Mouse (Mus musculus) forebrain, embryonic 12.5 days (tissue): ENCODE data around the gene Nxpe3. TPM values are rescaled to one million over a fixed set of nuclear protein-coding genes. Genes with fewer than 3 reads are reported as not detected.

Source experiments
- ATAC-seq: fragments of 200-750 bp; cut with Nextera tagmentation; 2 replicates; pipeline ENCODE4 v1.8.0; 2017; ENCODE audit warnings: moderate TSS enrichment; ENCODE audit not compliant: low FRiP score
- H3K27ac ChIP-seq: fragments of 300-500 bp; sonication (generic); 2 replicates; pipeline ENCODE4 v1.5.1; 2016; ENCODE audit warnings: mild to moderate bottlenecking
- H3K27me3 ChIP-seq: fragments of 300-500 bp; sonication (generic); 2 replicates; pipeline ENCODE4 v1.6.1; 2016; ENCODE audit warnings: mild to moderate bottlenecking
- H3K36me3 ChIP-seq: fragments of 300-500 bp; sonication (generic); replicated peaks from 2 replicates; pipeline ENCODE4 v1.6.1; 2016; ENCODE audit warnings: mild to moderate bottlenecking
- H3K4me1 ChIP-seq: fragments of 300-500 bp; sonication (generic); 2 replicates; pipeline ENCODE4 v1.6.1; 2016
- H3K4me2 ChIP-seq: fragments of 300-500 bp; sonication (generic); 2 replicates; pipeline ENCODE4 v1.6.1; 2016; ENCODE audit warnings: mild to moderate bottlenecking, moderate library complexity
- H3K4me3 ChIP-seq: fragments of 300-500 bp; sonication (generic); replicated peaks from 2 replicates; pipeline ENCODE4 v1.5.1; 2016; ENCODE audit warnings: mild to moderate bottlenecking
- H3K9ac ChIP-seq: fragments of 300-500 bp; sonication (generic); 2 replicates; pipeline ENCODE4 v1.6.1; 2016; ENCODE audit warnings: mild to moderate bottlenecking
- H3K9me3 ChIP-seq: fragments of 300-500 bp; sonication (generic); 2 replicates; pipeline ENCODE4 v1.6.1; 2016
- whole genome bisulfite sequencing: fragments of 180-500 bp; shearing (Covaris S2); methylation state at CpG from one replicate; pipeline ENCODE4 v1.1.7; 2016; 5-methylcytosine and 5-hydroxymethylcytosine counted together
- polyA plus RNA-seq: library from polyadenylated mRNA; unstranded; fragments of >200 nt; fragmentation: Nextera tagmentation; extraction: Ambion mirVana; gene quantifications from 2 replicates; pipeline ENCODE4 v1.2.1, GENCODE M21; 2016

The Nxpe3 gene
- polyA plus RNA-seq, 1 experiment from 2014 or later: 0.93 TPM

DNA sequence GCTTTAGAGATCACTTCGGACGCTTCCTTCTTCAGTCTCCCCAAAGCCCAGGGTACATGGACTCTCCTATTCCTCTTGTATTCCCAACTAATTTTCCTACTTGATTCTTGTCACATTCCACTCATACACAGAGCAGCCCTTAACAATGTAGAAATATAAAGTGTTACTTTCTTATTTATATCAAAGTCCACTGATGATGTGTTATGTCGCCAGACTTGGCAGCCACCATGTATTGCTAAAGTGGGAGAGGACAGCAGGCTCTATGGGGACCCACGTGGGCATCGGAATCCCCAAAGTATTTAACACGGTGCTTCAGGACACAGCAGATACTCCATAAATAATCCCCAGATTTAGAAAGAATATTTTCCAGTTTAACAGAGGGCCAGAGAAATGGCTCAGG is 80.4 kb downstream of the Nxpe3 start:
- peaks cover 9% of the 10 kb centered on the region for H3K4me1 ChIP-seq
- no peak overlapping the region for H3K27ac ChIP-seq
- WGBS: 95% methylated on average over 6 of the region's 6 CpGs
- peaks cover 44% of the 10 kb centered on the region for H3K36me3 ChIP-seq
- H3K27me3 ChIP-seq: no peaks in the 10 kb centered on the region
- ATAC-seq: no peak
- no peaks in the 10 kb centered on the region for H3K9me3 ChIP-seq
- no peak overlapping the region for H3K4me3 ChIP-seq
- H3K9ac ChIP-seq: no peak overlapping the region
- H3K4me2 ChIP-seq: no peak overlapping the region

DNA sequence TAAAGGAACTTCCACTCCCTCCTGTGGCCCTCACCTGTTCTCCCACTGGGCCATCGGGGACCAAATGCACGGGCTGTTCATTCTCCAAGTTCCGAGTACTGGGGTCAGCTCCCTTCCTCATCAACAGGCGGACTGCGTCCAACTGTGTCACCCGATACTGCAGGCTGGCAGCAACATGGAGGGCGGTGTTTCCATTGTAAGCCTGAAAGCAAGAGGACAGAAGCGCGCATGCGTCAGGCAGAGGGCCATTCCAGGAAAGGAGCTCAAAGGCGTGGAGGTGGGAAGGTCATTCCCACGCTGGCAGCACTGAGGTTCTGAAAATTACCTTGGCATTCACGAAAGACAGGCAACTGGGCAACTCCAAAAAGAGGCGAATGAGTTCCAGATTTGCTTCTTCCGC is 81.2 kb downstream of the Nxpe3 start:
- WGBS: 84% methylated on average over 15 of the region's 15 CpGs
- H3K27me3 ChIP-seq: no peaks in the 10 kb centered on the region
- H3K4me3 ChIP-seq: no peak overlapping the region
- no peak overlapping the region for H3K27ac ChIP-seq
- H3K9me3 ChIP-seq: no peaks in the 10 kb centered on the region
- peaks cover 1% of the 10 kb centered on the region; the same call in 1 of the 2 replicates for H3K4me1 ChIP-seq
- no peak for ATAC-seq
- peaks cover 44% of the 10 kb centered on the region for H3K36me3 ChIP-seq
- H3K4me2 ChIP-seq: no peak overlapping the region
- H3K9ac ChIP-seq: no peak overlapping the region

DNA sequence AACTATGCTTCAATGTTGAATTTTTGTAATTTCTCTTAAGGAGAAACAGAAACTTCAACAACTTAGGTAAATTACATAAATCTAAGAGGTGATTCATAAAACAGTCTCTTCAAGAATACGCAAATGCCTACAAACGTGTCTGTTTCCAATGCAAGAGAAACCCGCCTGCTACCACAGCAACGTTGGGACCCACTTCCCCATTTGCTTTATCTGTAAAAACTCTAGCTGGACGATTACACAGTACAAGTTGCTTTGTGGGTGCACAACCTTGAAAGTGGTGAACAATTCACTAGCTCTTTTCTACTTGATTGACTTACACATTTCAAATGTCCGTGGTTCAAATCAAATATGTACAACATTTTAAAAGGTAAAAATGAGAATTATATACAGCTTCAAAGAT is 83.3 kb downstream of the Nxpe3 start:
- 91% methylated on average over 6 of the region's 6 CpGs for WGBS
- H3K36me3 ChIP-seq: peaks cover 34% of the 10 kb centered on the region

DNA sequence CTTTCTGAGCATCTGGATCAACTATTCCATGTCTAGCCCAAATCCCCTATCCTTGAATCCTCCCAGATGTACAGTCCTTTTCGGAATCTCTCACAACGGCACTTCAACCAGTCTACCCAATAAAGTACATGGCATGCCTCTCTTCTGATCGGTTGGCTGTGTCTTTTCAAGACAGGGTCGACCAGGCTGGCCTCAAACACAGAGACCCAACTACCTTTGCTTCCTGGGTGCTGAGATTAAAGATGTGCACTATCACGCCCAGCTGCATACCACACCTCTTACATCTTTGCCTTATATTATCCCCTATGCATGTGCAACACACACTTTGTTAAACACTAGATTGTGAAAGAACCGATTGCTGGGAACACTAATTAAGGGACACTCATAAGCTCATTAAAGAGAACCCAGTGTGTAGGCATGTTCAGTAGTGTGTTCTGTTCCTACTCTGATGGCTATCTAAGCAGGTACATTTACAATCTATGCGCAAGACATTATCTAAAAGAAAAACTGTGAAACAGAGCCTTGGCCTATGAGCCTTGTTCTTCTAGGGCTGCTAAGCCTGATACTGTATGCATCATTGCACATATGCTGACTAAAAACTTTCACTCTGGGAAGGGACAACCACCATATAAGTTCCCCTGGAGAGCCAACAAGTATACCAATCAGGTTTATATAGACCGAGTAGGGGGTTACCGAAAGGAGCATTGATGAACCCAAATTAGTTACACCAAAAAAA is 85.1 kb downstream of the Nxpe3 start:
- no peak for ATAC-seq
- Histone ChIP-seq H3K4me2 (no peak overlapping the region), H3K27ac (no peak overlapping the region), H3K27me3 (no peaks in the 10 kb centered on the region), H3K4me3 (no peak overlapping the region), H3K36me3 (peaks cover 18% of the 10 kb centered on the region), H3K9ac (no peak overlapping the region), H3K9me3 (no peaks in the 10 kb centered on the region), H3K4me1 (no peaks in the 10 kb centered on the region)
- WGBS: 92% methylated on average over 9 of the region's 9 CpGs

More for the DNA sequence above, 83.3 kb downstream of the Nxpe3 start:
- no peaks in the 10 kb centered on the region for H3K27me3 ChIP-seq
- ATAC-seq: no peak
- no peak overlapping the region for H3K4me2 ChIP-seq
- no peak overlapping the region for H3K27ac ChIP-seq
- H3K4me3 ChIP-seq: no peak overlapping the region
- no peaks in the 10 kb centered on the region for H3K9me3 ChIP-seq
- no peak overlapping the region for H3K9ac ChIP-seq
- no peaks in the 10 kb centered on the region for H3K4me1 ChIP-seq

DNA sequence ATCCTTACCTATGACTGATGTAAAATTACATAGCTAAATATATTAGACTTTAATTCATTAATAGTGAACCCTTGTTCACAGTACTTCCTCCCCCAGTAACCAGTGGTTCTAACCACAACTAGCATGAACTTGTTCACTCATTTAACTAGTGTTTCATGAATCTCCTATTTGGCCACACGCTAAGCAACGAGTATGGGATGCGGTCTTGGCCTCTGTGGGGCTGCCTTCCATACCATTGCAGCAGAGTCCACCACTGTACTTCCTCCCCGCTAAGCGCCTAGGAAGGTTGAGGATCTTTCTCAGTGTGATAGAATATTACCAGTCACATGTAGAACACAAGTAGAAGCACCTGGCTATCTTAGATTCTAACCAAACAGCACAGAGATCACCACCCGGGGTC is 85.7 kb downstream of the Nxpe3 start:
- Histone ChIP-seq H3K4me2 (no peak overlapping the region), H3K4me3 (no peak overlapping the region), H3K4me1 (no peaks in the 10 kb centered on the region), H3K27ac (no peak overlapping the region), H3K36me3 (peaks cover 14% of the 10 kb centered on the region), H3K9me3 (no peaks in the 10 kb centered on the region), H3K9ac (no peak overlapping the region), H3K27me3 (no peaks in the 10 kb centered on the region)
- 93% methylated on average over 6 of the region's 6 CpGs for WGBS
- no peak for ATAC-seq

DNA sequence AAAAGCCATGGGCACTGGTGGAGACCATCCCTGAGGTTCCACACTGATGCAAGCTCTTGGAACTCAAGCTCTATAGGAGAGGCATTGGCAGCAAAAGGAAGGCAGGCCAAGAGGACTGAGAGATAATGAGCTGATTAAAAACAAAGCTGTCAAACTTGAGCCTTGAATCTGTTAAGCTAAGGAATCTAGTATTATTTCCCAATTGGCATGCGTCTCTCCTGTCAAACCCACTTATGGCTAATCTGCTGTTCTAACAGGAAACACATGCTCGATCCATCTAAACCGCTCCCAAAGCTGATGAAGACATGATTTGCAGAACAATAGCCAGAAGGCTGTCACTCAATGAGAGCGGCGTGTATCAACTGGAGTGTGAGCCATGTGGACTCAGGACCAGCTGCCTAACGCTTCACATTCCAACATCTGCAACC is 87.6 kb downstream of the Nxpe3 start:
- Histone ChIP-seq H3K9me3 (no peaks in the 10 kb centered on the region), H3K4me1 (no peaks in the 10 kb centered on the region), H3K9ac (no peak overlapping the region), H3K4me3 (no peak overlapping the region), H3K4me2 (no peak overlapping the region), H3K27ac (no peak overlapping the region), H3K36me3 (peaks cover under 1% of the 10 kb centered on the region; the same call in 1 of the 2 replicates), H3K27me3 (no peaks in the 10 kb centered on the region)
- no peak for ATAC-seq
- WGBS: 58% methylated on average over 6 of the region's 6 CpGs

DNA sequence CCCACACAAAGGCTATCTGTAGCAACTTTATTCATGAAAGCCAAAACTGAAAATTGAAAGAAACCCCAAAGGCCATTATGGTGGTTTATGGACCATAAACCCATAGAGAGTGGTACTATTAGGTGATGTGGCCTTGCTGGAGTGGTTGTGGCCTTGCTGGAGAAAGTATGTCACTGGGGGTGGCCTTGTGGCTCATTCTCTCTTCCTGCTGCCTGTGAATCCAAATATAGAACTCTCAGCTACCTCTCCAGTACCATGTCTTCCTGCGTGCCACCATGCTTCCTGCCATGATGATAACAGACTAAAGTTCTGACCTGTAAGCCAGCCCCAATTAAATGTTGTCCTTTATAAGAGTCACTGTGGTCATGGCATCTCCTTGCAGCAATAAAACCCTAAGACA is 90.3 kb downstream of the Nxpe3 start:
- Histone ChIP-seq H3K36me3 (no peaks in the 10 kb centered on the region), H3K9me3 (no peaks in the 10 kb centered on the region), H3K9ac (no peak overlapping the region), H3K4me2 (no peak overlapping the region), H3K4me1 (no peaks in the 10 kb centered on the region), H3K4me3 (no peak overlapping the region), H3K27me3 (no peaks in the 10 kb centered on the region), H3K27ac (no peak overlapping the region)
- 100% methylated on average over 1 of the region's 1 CpGs for WGBS
- no peak for ATAC-seq

DNA sequence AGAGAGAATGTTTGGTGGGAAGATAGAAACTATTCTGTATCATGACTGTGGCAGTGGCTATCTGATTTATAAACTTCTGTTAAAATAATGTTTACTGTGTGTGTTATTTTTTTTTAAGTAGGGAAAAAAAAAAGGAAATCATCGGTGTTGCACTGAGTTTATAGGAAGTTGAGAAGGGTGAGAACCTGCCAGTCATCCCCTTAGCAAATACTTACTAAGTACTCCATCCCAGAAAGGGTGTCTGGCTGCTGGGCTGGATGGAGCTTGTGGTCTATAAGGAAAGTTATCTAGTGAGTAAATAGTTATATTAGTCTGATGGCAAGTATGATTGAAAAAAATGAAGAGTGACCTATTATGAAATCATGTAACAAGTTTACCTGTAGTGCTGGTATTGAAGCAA is 93.5 kb downstream of the Nxpe3 start:
- Histone ChIP-seq H3K4me1 (no peaks in the 10 kb centered on the region), H3K4me2 (no peak overlapping the region), H3K27me3 (no peaks in the 10 kb centered on the region), H3K27ac (no peak overlapping the region), H3K36me3 (no peaks in the 10 kb centered on the region), H3K4me3 (no peak overlapping the region), H3K9ac (no peak overlapping the region), H3K9me3 (no peaks in the 10 kb centered on the region)
- 94% methylated on average over 1 of the region's 1 CpGs for WGBS
- no peak for ATAC-seq

DNA sequence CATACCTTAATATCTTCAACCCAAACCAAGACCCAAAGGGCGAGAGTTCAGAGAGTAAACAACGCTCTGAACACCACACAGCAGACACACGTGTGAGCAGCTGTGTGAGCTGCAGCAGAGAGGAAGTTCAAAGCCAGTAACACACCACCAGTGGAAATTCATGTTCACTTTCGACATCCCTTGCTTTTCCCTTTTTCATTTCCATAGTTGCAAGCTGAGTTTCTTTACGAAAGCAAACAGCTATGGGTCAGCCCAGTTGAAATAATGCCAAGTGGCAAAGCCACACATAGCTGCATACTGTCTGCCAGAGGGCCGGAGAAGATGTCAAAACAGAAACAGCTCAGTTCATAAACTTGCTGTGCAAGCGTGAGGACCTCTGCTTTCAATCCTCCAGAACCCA is 96.2 kb downstream of the Nxpe3 start:
- Histone ChIP-seq H3K9me3 (no peaks in the 10 kb centered on the region), H3K9ac (no peak overlapping the region), H3K4me2 (no peak overlapping the region), H3K27ac (no peak overlapping the region), H3K4me1 (no peaks in the 10 kb centered on the region), H3K36me3 (no peaks in the 10 kb centered on the region), H3K27me3 (no peaks in the 10 kb centered on the region), H3K4me3 (no peak overlapping the region)
- WGBS: 90% methylated on average over 7 of the region's 7 CpGs
- no peak for ATAC-seq

DNA sequence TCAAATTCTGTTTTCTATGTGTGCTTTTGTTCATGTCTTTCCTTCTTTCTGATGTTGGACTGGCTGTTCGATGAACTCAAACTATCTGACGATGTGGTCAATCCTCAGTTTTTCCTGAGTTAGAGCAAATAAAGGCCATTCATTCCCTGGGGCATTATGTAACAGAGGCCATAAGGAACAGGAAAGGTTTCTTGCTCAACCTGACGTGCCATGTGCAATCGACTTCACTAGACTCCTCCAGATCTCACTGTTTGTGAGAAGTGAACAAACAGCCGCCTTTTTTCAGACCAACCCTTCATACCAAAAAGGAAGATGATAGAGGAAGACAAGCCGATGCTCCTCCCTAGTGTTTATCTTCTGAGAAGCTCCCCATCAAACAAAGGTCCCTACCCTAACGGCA is 104.8 kb downstream of the Nxpe3 start:
- H3K27me3 ChIP-seq: no peaks in the 10 kb centered on the region
- H3K4me2 ChIP-seq: no peak overlapping the region
- 90% methylated on average over 7 of the region's 7 CpGs for WGBS
- no peak overlapping the region for H3K9ac ChIP-seq
- no peaks in the 10 kb centered on the region for H3K36me3 ChIP-seq
- no peak overlapping the region for H3K27ac ChIP-seq
- H3K9me3 ChIP-seq: no peaks in the 10 kb centered on the region
- ATAC-seq: no peak
- H3K4me3 ChIP-seq: no peak overlapping the region
- no peaks in the 10 kb centered on the region for H3K4me1 ChIP-seq

Other genes starting within 250 kb of the Nxpe3 start
- 1.5 and 1.8 TPM in 2 replicates for gene Nfkbiz, start 56.4 kb downstream of the Nxpe3 start, polyA plus RNA-seq
- gene Cep97, start 39.6 kb upstream of the Nxpe3 start, polyA plus RNA-seq: 19.9 and 22.9 TPM in 2 replicates
- gene Rpl24, start 71.0 kb upstream of the Nxpe3 start, polyA plus RNA-seq: 711 and 747 TPM in 2 replicates
- gene Zbtb11, start 78.6 kb upstream of the Nxpe3 start, polyA plus RNA-seq: 19.6 and 20.4 TPM in 2 replicates
- 316 and 329 TPM in 2 replicates for gene Pcnp, start 134.5 kb upstream of the Nxpe3 start, polyA plus RNA-seq
- gene Trmt10c, start 142.5 kb upstream of the Nxpe3 start, polyA plus RNA-seq: 29.5 and 31.0 TPM in 2 replicates
- gene Senp7, start 153.1 kb upstream of the Nxpe3 start, polyA plus RNA-seq: 43.8 and 49.2 TPM in 2 replicates